Mouse (Mus musculus) G1E (cell line): ENCODE measurements at regions not wholly inside any gene's neighbourhood (a gene's known extent, or its start where the extent isn't known, plus 50 kb on each side); places are given as distances from the start of the nearest gene placed in this dataset.

Experiments
- CTCF ChIP-seq: IDR thresholded peaks from 2 replicates; pipeline ENCODE4 v1.5.1; 2012; ENCODE audit warnings: low read depth, low read length, inconsistent platforms, mixed read lengths
- GATA1 ChIP-seq: IDR thresholded peaks from 2 replicates; pipeline ENCODE4 v1.6.1; 2012; ENCODE audit warnings: borderline replicate concordance, low read length, inconsistent platforms, mixed read lengths

- TF ChIP-seq GATA1 (no peak), CTCF (no peak)
Measured at GRCm38 (mm10) chr15:61514324-61514723, 591.5 kb upstream of the A1bg start.
